Mouse (Mus musculus) natural killer cell, adult 2 months (primary cell): ENCODE measurements around the gene Epha3.

ENCODE experiments used
- DNase-seq, 2 experiments: peaks; one replicate each; pipeline ENCODE4 v3.0.0; 2022; ENCODE audit warnings: low spot score in 2 of 2

Epha3 gene

GRCm38 (mm10) chr16:63500975-63501393 lies 363.0 kb downstream of the Epha3 start:
- DNase-seq: no peak
